Mouse (Mus musculus) retina, adult 2 months (tissue): ENCODE measurements around the gene Malrd1.
"Not testable (repeated sequence)": the region's sequence is repeated elsewhere in the genome, so short reads cannot be mapped to it uniquely, and the experiment has no call there.

ENCODE experiments used
- DNase-seq: peaks from one replicate; pipeline ENCODE4 v3.0.0-alpha.2; 2012; ENCODE audit warnings: low read depth, low spot score

The Malrd1 gene

DNA sequence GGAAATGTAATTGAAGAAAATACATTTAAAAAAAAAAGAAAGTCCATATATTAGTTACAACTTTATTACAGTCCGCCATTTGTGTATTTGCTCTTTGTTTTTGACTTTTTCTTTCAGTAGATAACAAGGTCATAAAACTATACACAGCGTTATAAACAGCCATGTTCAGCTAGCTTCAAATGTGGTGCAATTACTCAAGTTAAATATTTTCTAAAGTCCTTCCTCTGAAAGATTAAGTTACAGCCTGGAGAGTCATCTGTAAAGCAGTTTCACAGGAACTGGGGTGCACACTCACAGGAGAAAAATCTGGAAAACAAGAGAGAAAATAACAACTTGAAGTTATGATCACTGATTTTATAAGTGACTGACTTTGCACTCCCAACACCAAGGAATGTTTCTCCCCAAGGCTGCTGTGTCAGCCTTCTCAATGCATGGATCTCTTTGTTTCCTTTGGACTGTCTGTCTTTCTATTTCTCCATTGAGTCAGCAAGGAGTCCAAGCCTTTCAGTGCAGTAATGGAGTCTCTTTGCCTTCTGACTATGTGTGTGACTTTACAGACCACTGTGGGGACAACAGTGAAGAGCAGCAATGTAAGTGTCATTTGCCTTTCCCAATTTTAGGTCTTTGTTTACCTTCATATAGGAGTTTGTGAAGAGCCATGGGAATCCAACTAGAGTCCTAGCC, at the start of gene Malrd1:
Gene Malrd1, plus strand, starts transcription at position 239 of the 684 bp plus-strand sequence.
- DNase-seq = no peak

DNA sequence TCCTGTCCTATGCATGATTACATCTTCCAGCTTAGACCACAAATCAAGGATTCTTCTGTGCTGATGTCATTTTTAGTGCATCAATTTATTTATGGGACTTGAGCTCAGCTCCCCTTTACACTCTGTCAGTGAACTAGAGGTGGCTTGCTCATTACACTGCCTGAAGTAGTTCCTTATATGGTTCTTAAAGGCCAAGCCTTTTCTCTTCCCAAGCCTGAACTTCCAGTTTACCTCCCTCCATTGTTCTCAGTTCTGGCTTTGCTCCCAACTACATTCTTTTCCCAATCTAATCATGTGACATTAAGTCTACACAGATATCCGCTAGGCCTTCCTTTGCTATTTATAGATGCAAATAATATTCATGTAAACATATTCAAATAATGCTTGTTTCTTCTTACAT, 12.4 kb downstream of the Malrd1 start:
- DNase-seq = no peak

DNA sequence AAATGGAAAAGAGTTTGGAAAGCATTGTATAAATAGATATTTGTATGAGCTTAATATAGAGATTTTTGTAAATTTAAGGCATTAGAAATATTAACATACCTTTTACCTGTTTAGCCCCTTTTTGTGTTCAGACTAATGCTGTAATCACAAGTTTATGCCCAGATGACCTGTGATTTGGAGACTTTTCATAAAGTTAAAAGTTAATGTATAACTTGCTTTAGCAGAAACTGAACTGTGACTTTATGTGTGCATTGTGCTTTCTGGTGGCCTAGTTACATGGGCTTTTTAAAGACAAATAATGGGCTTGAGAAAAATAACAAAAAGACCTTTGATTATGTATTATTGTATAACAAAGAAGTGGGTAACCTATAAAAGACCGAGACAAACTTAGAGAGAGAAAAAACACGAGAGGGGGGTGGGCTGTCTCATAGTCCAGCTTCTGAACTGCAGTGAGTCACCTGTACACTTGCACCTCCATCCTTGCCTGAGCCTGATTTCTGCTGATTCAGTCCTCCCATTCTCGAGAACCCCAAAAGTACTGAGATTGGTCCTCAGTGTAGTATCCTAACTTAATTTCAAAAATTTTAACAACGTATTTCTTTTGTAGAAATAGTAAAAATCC, 87.2 kb downstream of the Malrd1 start:
- no peak for DNase-seq

- DNase-seq = no peak
Measured at GRCm38 (mm10) chr2:15614026-15614425, 87.7 kb downstream of the Malrd1 start.

DNA sequence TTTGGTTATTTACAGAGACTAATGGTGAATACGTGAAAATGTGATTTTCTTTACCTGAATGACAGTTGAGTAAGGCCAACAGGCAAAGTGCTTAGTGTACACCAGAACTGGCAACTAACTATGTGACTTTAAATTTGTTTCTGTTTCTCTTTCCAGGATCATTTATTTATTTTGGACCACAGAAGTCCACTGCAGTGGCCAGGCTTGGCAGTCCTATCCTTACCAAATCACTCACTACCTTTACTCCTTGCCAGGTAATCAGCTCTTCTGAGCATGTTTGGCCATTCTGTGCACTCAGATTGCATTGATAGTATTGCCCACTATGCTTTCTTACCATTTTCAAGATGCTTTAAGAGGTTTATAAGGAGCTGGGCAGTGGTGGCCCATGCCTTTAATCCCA, 109.5 kb downstream of the Malrd1 start:
- DNase-seq = no peak

DNA sequence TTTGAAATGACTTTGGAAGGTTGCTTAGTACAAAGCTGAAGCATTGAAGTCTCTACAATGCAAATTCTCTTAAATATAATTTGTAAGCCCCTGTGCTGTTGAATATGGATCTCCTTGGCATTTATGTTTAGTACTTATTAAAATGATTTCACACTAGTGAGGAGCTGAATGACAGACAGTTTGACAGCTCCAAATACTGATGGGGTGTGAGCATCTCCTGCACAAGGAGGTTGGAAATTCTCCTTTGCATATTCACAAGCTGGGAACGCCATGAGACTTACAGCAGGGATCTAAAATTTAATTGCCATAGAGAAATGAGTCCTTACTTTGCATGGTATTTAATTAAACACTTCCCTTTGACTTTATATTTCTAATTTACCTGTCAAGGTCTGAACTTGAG, 117.6 kb downstream of the Malrd1 start:
- DNase-seq = no peak

GRCm38 (mm10) chr2:15656388-15656787, 130.1 kb downstream of the Malrd1 start:
- DNase-seq = no peak

- DNase-seq = no peak
Measured at GRCm38 (mm10) chr2:15702977-15703376, 176.7 kb downstream of the Malrd1 start.

GRCm38 (mm10) chr2:15740945-15741344, 214.7 kb downstream of the Malrd1 start:
- no peak for DNase-seq

DNA sequence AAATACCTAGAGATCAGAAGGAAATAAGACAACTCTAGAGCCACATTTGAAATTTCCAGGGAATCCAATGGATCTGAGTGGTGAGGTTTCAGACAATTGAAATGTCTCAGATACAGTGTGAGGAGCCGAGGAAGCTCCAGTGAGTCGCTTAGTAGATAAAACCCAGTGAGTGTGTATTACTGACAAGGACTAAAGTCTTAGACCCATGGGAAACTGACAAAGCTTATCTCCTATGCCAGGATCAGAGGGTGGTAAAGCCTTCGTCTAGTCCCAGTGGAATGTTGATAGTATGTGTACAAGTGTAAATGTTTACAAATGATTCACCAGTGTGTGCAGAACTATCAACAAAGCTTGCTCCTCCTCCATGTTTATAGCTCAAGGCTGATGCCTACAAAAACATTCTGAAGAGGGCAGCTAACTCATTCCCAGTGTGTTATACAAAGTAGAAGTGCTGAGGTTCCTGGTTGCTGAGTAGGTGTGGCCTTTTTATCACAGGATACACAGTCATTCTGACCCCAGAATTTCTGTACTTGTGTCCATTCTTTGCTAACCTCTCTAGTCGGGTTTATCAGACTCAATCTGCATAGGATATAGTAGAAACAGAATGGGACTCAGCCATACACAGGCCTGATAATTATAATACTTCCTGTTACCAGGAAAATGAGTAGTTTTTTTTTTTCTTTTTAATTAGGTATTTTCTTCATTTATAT, 218.9 kb downstream of the Malrd1 start:
- no peak for DNase-seq

DNA sequence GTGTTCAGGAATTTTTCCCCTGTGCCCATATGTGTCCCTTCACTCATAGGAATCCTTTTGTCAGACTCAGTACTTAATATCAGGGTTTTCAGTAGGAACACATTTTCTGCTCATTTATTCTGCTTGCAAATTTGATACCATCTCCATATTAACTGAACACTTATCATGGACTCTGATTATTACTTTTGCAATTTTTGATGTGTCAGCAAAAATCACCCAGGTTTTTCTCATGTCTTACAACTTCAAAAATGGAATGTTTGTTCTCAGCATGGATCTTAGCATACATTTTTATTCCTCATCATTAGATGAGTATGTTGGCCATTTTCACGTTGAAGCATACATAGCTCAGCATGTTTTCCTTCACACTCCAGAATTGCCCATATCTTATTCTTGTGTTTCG, 258.5 kb downstream of the Malrd1 start:
- DNase-seq = no peak

- no peak for DNase-seq
Measured at GRCm38 (mm10) chr2:15815724-15816123, 289.4 kb downstream of the Malrd1 start.

- no peak for DNase-seq
Measured at GRCm38 (mm10) chr2:15869380-15869779, 343.1 kb downstream of the Malrd1 start.

DNA sequence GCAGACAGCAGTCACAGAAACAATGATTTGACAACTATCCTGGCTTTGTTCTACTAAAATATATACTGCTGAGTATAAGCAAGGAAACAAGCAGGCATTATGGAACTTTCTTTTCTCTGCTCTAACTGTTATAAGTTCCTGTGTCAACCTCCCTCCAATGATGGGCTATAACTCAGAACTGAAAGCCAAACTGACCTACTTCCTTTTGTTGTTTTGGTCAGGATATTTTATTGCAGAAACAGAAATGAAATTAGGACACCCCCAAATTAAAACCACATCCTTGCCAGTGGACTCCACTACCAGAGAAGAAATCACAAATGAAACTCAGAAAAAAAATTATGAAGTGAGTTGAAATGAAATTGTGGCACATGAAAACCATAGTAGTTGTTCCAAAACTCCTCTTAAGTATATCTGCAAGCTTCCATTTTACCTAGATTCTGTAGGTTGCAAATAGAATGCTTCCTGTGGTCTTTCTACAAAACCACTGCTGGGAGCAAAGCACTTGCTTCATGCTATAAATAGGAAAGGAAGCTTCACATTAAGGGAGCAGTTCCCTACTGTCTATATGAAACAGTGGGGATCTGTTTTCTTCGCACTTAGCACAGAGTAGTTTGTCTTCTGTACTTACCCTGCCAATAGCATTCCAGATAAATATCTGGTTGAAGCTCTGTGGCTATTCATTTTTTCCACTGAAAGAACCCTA, 367.3 kb downstream of the Malrd1 start:
- DNase-seq = no peak

DNA sequence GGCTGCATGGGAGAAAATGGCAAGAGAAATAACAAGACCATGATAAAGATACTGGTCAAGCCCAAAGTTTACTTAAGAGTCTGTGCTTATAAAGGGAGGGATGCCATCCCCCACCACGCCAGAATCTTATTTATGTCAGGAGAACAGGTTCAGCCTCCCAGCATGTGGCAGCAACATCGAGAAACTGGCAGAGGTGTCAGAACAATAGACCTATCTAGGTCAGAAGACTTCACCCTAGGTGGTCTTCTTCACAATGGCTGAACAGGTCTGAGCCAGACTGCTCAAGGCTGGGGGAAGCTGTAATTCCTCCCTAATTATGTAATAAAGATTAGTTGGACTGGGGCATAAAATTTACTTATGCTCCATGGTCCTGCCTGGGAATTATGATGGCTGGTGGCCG, 399.2 kb downstream of the Malrd1 start:
- no peak for DNase-seq

DNA sequence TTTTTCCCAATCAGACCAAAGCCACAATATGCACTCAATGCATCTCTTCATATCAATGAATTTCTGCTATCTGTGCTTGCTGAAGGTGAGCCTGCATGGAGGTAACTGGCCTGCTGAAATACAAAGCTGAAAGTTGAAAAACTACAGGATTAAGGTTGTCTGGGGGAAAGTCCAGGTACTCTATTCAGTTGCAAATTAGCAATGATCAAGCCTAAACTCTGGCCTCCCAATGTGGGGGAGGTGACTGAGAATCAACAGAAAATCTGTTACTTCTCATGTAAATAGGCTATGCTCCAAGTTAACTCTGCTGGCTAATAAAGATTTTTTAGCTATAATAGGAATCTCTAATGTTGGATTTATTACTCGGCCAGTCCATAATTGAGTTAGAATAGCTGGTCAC, 399.8 kb downstream of the Malrd1 start:
- no peak for DNase-seq

GRCm38 (mm10) chr2:15931479-15931878, 405.2 kb downstream of the Malrd1 start:
- no peak for DNase-seq

DNA sequence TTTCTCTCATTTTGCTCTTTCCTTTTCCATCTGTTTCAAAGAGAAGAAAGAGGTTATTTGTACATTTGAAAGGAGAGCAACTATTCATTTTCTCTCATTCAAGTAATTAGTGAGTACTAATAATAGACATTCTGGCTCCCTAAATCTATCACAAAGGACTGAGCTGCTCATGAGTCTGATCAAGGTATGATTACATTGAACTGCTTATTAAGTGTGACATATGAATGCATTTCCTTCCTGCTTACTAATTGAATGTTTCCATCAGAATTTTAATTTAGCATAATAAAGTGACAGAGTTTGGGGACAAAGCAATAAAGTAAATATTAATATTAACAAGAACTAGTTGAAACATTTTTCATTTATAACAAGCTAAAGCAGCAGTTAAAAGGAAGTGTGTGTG, 405.6 kb downstream of the Malrd1 start:
- DNase-seq = no peak

- DNase-seq = no peak
Measured at GRCm38 (mm10) chr2:15932340-15932739, 406.1 kb downstream of the Malrd1 start.

- no peak for DNase-seq
Measured at GRCm38 (mm10) chr2:16002925-16003324, 476.6 kb downstream of the Malrd1 start.

DNA sequence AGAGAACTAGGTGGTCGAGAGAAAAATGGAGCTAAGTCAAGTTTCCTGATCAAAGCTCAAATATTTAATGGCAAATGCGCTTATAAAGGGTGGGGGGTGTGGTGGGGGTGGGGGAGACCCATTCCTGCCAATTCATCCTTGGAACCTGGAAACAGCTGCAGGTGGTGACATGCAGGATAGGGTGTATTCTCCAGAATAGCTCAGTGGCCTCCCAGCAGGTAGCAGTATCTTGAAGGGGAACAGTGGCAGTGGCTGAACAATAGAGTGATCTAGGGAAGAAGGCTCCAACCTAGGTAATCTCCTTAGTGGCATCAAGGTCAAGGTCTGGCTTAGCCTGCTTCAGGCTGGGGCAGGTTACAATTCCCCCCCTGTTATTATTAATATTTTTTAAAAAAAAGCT, 490.8 kb downstream of the Malrd1 start:
- not testable (repeated sequence) for DNase-seq

GRCm38 (mm10) chr2:16017719-16018118, 491.4 kb downstream of the Malrd1 start:
- not testable (repeated sequence) for DNase-seq
